Mouse (Mus musculus) MN1 (cell line): ENCODE measurements at regions not wholly inside any gene's neighbourhood (a gene's known extent, or its start where the extent isn't known, plus 50 kb on each side); places are given as distances from the start of the nearest gene placed in this dataset.
A peak's percentile ranks its signal among the peaks of the same experiment; 100 is the strongest.

ENCODE experiments used
- DNase-seq: peaks from one replicate; pipeline ENCODE4 v3.0.0-alpha.2; 2016; ENCODE audit warnings: low spot score

- DNase-seq: no peak
Measured at GRCm38 (mm10) chr15:62476452-62476851, 1368.5 kb downstream of the Gsdmc2 start.

DNA sequence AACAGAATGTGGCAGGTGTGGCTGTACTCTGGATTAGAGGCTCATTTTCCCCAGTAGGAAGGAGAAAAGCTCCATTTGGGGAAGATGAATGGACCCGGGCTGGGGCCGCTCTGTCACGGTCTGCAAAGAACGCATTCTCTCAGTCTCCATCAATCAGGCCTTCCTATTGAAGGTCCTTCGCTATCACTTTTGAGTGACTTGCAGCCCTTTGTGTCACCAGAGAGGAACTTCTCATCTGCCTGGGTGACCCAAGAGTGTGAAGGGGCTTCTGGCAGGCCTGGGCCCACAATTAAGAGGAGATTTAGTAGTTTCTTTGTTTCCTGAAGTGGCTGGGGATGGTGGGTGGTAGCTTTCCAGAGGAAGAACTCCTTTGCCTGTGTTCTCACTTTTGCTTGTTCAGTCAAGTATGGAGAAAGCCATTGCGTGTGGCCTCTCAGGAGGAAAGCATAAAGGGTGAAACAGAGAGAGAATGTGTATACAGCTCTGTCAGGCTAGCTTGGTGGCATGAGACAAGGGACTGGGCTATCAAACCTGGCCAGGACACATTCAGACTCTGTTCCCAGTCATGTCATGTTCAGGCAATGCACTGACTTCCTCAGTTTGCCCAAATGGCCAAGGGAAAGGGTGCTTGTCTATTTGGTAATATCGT lies 1374.2 kb downstream of the Gsdmc2 start:
- DNase-seq: no peak

GRCm38 (mm10) chr15:62468076-62468475 lies 1376.9 kb downstream of the Gsdmc2 start:
- DNase-seq: no peak

GRCm38 (mm10) chr15:62466856-62467255 lies 1378.1 kb downstream of the Gsdmc2 start:
- peak; percentile 25 for DNase-seq

- peak; percentile 70 for DNase-seq
Measured at GRCm38 (mm10) chr15:62465026-62465839, 1379.7 kb downstream of the Gsdmc2 start.

GRCm38 (mm10) chr15:62462698-62463097 lies 1382.3 kb downstream of the Gsdmc2 start:
- peak; percentile 77 for DNase-seq

DNA sequence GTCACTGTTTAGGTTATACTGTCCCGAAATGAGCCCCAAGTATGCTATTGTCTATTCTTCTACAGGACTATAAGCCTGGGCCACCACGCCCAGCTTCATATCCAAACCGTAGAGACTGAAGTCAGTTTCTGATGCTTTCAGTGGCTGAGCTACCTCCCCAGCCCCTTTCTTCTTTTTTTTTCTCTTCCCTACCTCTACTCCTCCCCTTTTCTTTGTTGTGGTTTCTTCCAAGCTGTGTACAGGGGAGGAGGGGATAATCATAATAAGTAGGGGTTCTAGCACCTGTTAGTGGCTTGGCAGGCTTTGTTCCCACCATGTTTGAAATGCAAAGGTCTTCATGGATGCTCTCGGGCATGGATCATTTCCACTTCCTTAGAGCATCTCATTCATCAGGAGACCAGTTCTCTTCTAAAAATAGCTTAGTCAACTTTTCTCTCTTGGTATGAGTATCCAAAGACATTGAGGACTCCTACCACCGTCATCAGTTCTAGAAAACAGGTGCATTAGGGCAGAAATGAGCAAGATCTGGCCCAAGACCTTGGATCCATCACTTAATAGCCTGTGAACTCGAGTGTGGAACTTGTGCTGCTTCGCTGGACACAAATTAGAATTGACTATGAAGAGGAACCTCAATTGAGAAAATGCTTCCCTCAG lies 1383.5 kb downstream of the Gsdmc2 start:
- no peak for DNase-seq

GRCm38 (mm10) chr15:62460724-62461123 lies 1384.3 kb downstream of the Gsdmc2 start:
- DNase-seq: no peak

DNA sequence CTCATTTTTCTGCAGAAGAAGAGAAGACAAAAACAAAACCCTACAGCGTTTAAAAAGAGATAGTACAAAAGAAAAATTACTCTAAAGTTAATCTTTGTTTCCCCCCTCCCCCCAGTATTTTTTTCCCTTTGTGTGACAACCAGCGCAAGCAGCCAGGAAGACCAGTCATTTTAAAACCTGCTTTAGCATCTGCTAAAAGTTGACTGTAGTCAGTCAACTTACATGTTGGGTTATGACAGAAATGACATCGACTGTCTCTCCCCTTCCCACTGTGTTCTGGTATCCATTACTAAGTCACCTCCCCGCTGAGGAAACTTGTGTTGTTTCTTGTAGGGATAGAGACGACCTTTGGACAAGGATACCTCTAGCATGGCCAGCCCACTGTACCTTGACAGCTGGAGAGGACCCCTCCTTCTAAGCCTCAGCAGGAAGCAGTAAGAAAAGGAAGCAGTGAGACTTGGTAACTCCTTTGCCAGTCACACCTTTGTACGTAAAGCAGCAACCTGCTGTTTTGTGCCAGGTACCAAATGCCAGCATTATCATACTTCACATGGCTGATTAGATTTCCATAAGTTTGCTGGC lies 1384.9 kb downstream of the Gsdmc2 start:
- no peak for DNase-seq

DNA sequence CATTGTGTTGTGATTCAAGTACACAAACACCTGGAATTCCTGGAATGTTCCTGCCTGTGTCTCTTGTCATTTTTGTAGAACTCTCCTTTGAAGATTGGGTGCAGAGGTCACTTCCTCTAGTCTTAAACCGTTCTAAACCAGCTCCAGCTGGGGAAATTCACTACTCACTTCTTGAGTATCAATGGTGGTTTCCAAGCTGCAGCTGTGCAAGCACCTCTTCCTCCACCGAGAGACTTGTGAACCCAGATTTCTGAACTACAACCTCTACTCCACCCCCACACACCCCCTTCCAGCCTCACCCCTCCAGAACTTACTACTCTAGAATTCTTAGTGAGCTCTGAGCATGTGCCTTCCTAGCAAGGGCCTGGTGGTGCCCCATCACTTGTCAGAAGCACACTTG lies 1387.0 kb downstream of the Gsdmc2 start:
- no peak for DNase-seq

DNA sequence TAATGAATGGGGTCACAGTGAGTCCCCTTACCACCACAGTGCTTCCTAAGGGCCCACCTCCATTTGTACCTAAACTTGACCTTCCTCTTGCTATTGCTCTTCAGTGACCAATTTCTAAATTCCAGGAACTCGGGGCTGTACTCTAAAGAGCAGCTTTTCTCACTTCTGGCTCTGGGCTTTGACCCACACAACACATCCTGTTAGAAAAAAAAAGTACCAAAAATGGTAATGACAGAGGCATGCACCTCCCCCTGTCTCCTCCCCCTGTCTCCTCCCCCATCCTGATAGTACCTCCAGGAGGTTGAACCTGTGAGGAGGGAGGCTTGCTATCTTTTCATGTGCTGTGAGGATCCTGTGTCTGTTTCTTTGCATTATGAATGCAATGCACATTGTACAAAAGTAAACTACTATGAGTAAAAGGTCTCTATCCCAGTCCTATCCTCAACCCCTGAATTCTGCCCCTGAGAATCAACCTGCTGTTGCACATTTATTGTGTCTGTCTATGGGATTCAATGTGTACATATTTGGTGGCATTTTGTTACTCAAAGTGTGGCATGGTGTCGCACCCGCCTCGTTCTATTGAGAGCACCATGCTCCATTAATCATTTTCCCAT lies 1387.8 kb downstream of the Gsdmc2 start:
- no peak for DNase-seq

DNA sequence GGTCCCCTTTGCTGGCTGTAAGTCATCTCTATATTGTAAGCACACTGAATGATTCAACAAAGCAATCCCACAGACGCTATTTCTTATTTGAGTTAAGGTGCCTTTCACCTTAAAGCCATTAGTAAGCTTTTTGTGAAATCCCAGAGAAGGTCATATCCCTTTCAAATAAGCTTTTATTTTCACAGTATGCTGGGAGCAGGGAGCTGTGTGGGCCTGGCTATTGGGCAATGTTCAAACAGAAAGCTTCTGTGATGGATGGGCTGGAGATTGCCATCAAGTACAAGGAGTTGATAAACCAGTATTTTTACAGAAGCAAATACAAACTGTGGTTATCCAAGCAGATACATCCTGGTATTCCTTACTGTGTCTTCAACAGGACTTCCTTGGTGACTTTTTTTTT lies 1389.0 kb downstream of the Gsdmc2 start:
- DNase-seq: no peak

- DNase-seq: no peak
Measured at GRCm38 (mm10) chr15:62448116-62448515, 1396.9 kb downstream of the Gsdmc2 start.

DNA sequence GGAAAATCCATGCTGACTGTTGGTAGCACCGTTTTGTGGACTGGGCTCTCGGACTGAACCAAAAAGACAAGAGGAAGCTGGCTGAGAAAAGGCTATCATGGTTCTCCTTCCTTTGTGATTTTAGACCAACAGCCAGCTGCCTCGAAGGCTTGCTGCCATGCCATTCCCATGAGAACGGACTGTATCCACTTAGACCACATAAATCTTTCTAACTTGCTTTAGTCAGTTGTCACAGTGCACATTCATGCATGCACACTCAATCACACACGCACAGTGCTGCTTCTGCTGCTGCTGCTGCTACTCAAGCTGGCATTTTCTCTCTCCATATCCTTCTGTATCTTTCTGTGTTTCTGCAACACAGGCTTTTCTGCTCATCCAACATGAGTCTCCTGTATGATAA lies 1405.8 kb downstream of the Gsdmc2 start:
- DNase-seq: peak; percentile 58

DNA sequence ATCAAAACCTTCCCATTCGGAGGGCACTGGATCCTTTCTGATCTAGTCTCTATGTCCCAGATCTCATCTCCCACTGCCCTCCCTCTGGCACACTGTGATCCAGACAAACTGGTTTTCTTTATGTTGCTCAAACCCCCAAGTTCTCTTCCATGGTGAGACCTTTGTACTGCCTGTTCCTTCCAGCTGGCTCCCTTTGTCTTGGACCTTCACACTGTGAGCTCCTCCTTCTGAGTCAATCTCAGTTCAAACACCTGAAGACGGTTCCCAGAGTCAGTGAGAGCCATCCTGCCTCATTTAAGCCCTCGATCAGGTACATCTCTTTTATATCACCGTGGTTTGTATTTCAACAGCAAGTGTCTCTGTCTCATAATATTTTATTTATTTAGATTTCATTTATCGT lies 1408.3 kb downstream of the Gsdmc2 start:
- DNase-seq: no peak

DNA sequence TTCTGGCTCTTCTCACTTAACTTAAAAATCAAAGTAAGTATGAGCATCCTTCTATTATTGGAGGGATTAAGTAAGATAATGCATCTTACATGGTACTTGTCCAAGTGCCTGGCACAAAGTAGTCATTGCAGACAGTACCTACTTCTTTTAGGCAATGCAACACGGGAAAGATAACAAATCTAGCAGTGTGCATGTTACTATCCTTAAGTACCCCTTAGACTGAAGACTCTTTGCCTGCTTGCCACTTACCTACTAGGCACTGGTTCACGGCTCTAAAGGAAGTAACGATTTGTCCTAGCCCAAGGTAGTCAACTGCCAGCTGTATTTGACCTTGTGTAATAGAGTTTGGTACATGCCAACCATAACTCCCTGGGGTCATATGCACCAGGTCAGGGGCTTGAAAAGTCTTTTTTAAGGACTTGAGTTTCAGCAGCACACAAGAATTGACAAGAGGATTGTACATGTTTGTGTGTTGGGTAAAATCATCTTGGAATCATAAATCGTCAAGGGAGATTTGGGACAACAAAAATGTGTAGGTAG lies 1409.8 kb downstream of the Gsdmc2 start:
- DNase-seq: no peak

DNA sequence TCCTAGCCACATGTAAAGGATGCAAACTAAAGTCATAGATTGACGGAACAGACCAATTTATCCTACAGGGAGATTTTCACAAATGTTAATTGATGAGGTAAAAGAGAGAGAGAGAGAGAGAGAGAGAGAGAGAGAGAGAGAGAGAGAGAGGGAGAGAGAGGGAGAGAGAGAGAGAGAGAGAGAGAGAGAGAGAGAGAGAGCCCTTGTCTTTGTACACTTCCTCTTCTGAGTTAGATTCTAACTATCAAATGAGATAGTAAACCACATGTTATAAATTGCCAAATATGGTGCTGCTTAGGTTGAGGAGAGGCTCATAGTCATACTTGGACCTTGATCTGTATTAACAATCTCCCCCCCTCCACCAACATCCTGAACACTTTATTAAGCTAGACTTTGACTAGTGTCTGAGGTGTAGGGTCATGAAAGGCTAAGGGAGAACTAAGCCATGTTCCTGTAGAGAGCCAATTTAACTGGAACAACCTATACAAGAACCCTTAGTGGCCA lies 1412.2 kb downstream of the Gsdmc2 start:
- no peak for DNase-seq

- DNase-seq: no peak
Measured at GRCm38 (mm10) chr15:62431150-62431678, 1413.8 kb downstream of the Gsdmc2 start.

GRCm38 (mm10) chr15:62422995-62423394 lies 1422.0 kb downstream of the Gsdmc2 start:
- DNase-seq: no peak

DNA sequence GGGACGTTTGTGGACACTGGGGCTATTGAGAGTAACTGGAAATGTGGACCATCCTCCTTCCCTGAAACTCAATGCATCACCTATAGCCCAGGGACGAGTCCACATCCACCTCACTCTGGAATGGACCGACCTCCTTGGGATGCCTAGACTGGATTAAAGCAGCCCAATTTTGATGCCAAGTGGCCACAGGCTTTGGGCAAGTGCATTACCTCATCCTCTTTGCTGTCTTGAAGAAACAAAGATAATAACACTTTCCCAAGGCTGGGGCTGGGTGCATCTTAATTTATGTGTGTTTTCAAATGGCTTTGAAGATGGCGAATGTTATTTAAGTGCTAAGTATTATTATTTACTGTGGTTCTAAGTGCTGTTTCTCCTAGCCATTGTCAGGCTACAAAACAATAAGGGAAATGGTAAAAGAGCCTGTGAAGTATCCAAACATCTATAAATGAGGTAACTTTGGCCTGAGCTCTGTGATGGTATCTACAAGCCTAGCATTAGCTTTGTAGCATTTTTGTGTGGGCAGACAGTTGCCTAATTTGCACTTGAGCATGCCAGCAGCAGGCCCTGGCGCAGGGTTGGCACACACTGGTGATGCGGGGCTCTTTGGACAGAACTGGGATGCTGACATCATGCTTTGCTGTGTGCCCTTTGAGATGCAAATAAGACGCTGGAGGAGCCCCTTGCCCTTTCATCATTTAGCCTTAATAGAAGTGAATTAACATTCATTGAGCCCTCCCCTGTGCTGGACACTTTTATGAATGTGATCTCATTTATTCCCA lies 1423.7 kb downstream of the Gsdmc2 start:
- DNase-seq: no peak

DNA sequence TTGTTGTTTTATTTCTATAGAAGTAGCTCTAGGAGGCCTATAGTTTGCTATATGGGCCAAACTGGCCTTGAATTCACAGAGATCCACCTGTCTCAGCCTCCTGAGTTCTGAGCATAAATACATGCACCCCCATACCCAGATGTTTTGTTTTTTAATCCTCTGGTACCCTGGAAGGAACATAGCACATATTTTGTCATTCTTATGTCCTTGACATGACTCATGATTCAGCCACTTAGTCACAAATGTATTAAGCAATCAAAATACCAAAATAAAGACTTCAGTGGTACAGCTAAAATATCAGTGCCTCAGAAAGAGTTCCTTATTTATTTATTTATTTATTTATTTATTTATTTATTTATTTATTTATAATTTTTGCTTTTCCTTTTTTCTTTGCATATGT lies 1428.3 kb downstream of the Gsdmc2 start:
- DNase-seq: no peak
